Mouse (Mus musculus) liver, embryonic 15.5 days (tissue): ENCODE measurements around the gene Gltpd2. TPM values are rescaled to one million over a fixed set of nuclear protein-coding genes. Genes with fewer than 3 reads are reported as not detected.

Experiments
- ATAC-seq: fragments of 200-750 bp; cut with Nextera tagmentation; 2 replicates; pipeline ENCODE4 v1.8.0; 2017; ENCODE audit warnings: moderate number of reproducible peaks, mild to moderate bottlenecking, moderate library complexity; ENCODE audit not compliant: insufficient read depth
- H3K27ac ChIP-seq: fragments of 300-500 bp; sonication (generic); replicated peaks from 2 replicates; pipeline ENCODE4 v1.5.1; 2015; ENCODE audit warnings: mild to moderate bottlenecking, inconsistent platforms
- H3K27me3 ChIP-seq: fragments of 300-500 bp; sonication (generic); 2 replicates; pipeline ENCODE4 v1.6.1; 2015; ENCODE audit warnings: mild to moderate bottlenecking, inconsistent platforms
- H3K36me3 ChIP-seq: fragments of 300-500 bp; sonication (generic); replicated peaks from 2 replicates; pipeline ENCODE4 v1.6.1; 2015; ENCODE audit warnings: moderate library complexity, mild to moderate bottlenecking, inconsistent platforms
- H3K4me1 ChIP-seq: fragments of 300-500 bp; sonication (generic); replicated peaks from 2 replicates; pipeline ENCODE4 v1.6.1; 2015; ENCODE audit warnings: inconsistent platforms
- H3K4me2 ChIP-seq: fragments of 300-500 bp; sonication (generic); 2 replicates; pipeline ENCODE4 v1.6.1; 2015; ENCODE audit warnings: moderate library complexity, mild to moderate bottlenecking, inconsistent platforms
- H3K4me3 ChIP-seq: fragments of 300-500 bp; sonication (generic); replicated peaks from 2 replicates; pipeline ENCODE4 v1.5.1; 2015; ENCODE audit warnings: mild to moderate bottlenecking, inconsistent platforms
- H3K9ac ChIP-seq: fragments of 300-500 bp; sonication (generic); 2 replicates; pipeline ENCODE4 v1.6.1; 2015; ENCODE audit warnings: moderate library complexity, mild to moderate bottlenecking, inconsistent platforms
- H3K9me3 ChIP-seq: fragments of 300-500 bp; sonication (generic); replicated peaks from 2 replicates; pipeline ENCODE4 v1.6.1; 2016; ENCODE audit warnings: inconsistent platforms
- WGBS: fragments of 180-500 bp; shearing (Covaris S2); methylation state at CpG from one replicate; pipeline ENCODE4 v1.1.7; 2015; ENCODE audit warnings: mixed read lengths; ENCODE audit not compliant: insufficient replicate concordance; 5-methylcytosine and 5-hydroxymethylcytosine counted together
- polyA plus RNA-seq: library from polyadenylated mRNA; unstranded; fragments of >200 nt; fragmentation: Nextera tagmentation; extraction: Ambion mirVana; gene quantifications from 2 replicates; pipeline ENCODE4 v1.2.1, GENCODE M21; 2015

The Gltpd2 gene
- polyA plus RNA-seq, 1 experiment from 2014 or later, result 31.9 TPM

DNA sequence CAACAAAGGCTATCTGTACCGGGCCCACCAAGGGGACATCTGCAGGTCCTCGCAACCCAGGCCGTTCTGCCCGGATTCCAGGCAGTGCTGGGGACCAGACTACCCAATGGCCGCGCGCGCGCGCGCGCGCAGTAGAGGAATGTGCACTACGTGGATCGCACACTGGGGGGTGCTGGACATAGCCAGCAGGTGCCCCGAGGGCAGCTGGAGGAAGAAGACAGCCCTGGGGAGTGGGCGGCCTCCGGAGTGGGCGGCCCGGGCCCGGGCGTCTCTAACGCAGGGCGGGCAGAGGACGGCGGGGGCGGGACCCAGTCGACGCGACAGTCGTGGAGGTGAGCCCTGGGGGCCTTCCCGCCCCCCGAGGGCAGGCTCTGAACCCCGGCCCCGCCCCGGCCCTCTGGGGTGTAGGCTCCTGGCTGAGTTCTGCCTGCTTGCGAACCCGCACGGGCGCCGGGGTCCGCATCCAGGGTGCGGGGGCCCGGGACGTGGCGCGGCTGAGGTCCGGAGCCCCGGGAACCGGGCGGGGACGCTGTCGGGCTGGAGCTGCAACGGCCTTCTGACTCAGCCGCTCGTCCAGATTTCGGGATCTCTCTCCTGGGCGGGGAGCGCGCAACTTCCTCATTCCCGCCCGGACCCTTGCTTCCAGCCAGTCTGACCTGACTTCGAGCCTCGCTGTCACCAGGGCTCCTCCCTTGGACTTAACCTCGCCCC lies 21.0 kb downstream of the Gltpd2 start, which contains the start of gene Pld2:
Gene Pld2 (plus strand): TSS at position 188 of the 711 bp plus-strand sequence.
- H3K4me3 ChIP-seq, result peak within 1 kb of the TSS; percentile 59
- H3K27me3 ChIP-seq, result peaks cover 53% of the 10 kb centered on the region
- peak; percentile 94 for ATAC-seq
- H3K27ac ChIP-seq, result peak within 1 kb of the TSS; percentile 51
- peak within 1 kb of the TSS; percentile 71 for H3K4me2 ChIP-seq
- H3K4me1 ChIP-seq, result peaks cover 16% of the 10 kb centered on the region
- no peaks in the 10 kb centered on the region for H3K36me3 ChIP-seq
- under 1% methylated on average over 62 of the region's 65 CpGs for WGBS
- H3K9ac ChIP-seq, result no peak within 1 kb of the TSS
- no peaks in the 10 kb centered on the region for H3K9me3 ChIP-seq

- H3K4me2 ChIP-seq, result peak overlapping the region; percentile 71
- no peak for ATAC-seq
- H3K4me1 ChIP-seq, result peaks cover 16% of the 10 kb centered on the region
- H3K9ac ChIP-seq, result no peak overlapping the region
- 63% methylated on average over 7 of the region's 7 CpGs for WGBS
- H3K27me3 ChIP-seq, result peaks cover 53% of the 10 kb centered on the region
- H3K4me3 ChIP-seq, result peak overlapping the region; percentile 59
- H3K36me3 ChIP-seq, result no peaks in the 10 kb centered on the region
- no peaks in the 10 kb centered on the region for H3K9me3 ChIP-seq
- no peak overlapping the region for H3K27ac ChIP-seq
Measured at GRCm38 (mm10) chr11:70540928-70541327, 21.9 kb downstream of the Gltpd2 start.

- Histone ChIP-seq H3K4me3 (no peak overlapping the region), H3K9ac (no peak overlapping the region), H3K36me3 (no peaks in the 10 kb centered on the region), H3K9me3 (no peaks in the 10 kb centered on the region), H3K4me1 (peaks cover 16% of the 10 kb centered on the region), H3K27ac (no peak overlapping the region), H3K4me2 (no peak overlapping the region), H3K27me3 (peaks cover 53% of the 10 kb centered on the region)
- no peak for ATAC-seq
- WGBS, result 60% methylated on average over 5 of the region's 5 CpGs
Measured at GRCm38 (mm10) chr11:70541415-70541814, 22.4 kb downstream of the Gltpd2 start.

DNA sequence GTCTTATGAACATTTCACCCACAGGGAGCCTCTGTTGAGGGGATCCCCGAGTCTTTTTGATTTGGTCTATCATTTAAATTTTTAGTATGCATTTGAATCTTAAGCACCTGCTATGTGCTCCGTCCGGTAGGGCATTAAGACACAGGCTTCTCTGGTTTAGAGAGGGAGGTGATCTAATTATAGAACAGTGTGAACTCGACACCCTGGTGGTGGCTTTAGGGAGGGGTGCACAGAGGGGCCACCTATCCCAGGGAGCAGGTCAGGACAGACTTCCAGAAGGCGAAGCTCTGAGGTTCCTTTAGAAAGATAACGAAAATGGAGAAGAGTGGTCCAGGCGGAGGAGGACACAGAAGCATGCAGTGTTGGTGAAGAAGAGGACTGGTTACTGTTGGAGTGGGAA lies 25.5 kb downstream of the Gltpd2 start:
- peaks cover 41% of the 10 kb centered on the region for H3K27me3 ChIP-seq
- peaks cover 16% of the 10 kb centered on the region for H3K4me1 ChIP-seq

GRCm38 (mm10) chr11:70551526-70551925 lies 32.5 kb downstream of the Gltpd2 start:
- Histone ChIP-seq H3K36me3 (no peaks in the 10 kb centered on the region), H3K9me3 (no peaks in the 10 kb centered on the region), H3K4me2 (no peak overlapping the region), H3K27me3 (0 out of 2 replicates have a peak, but pooled peaks cover 6% of the 10 kb centered on the region), H3K9ac (no peak overlapping the region), H3K27ac (no peak overlapping the region), H3K4me1 (no peaks in the 10 kb centered on the region), H3K4me3 (no peak overlapping the region)
- 64% methylated on average over 8 of the region's 8 CpGs for WGBS
- no peak for ATAC-seq

More for the DNA sequence above, 25.5 kb downstream of the Gltpd2 start:
- H3K4me3 ChIP-seq, result no peak overlapping the region
- no peak overlapping the region for H3K4me2 ChIP-seq
- no peak overlapping the region for H3K27ac ChIP-seq
- no peaks in the 10 kb centered on the region for H3K36me3 ChIP-seq
- WGBS, result 43% methylated on average over 7 of the region's 7 CpGs
- H3K9me3 ChIP-seq, result no peaks in the 10 kb centered on the region
- H3K9ac ChIP-seq, result no peak overlapping the region
- no peak for ATAC-seq

GRCm38 (mm10) chr11:70553940-70554339 lies 34.9 kb downstream of the Gltpd2 start:
- Histone ChIP-seq H3K4me2 (no peak overlapping the region), H3K4me1 (no peaks in the 10 kb centered on the region), H3K27me3 (0 out of 2 replicates have a peak, but pooled peaks cover 6% of the 10 kb centered on the region), H3K27ac (no peak overlapping the region), H3K4me3 (no peak overlapping the region), H3K9ac (no peak overlapping the region), H3K36me3 (0 out of 2 replicates have a peak, but pooled peaks cover 4% of the 10 kb centered on the region), H3K9me3 (no peaks in the 10 kb centered on the region)
- 31% methylated on average over 7 of the region's 7 CpGs for WGBS
- no peak for ATAC-seq

GRCm38 (mm10) chr11:70557545-70557944 lies 38.5 kb downstream of the Gltpd2 start:
- no peak overlapping the region for H3K9ac ChIP-seq
- H3K4me2 ChIP-seq, result no peak overlapping the region
- H3K4me1 ChIP-seq, result peaks cover 15% of the 10 kb centered on the region
- H3K36me3 ChIP-seq, result 0 out of 2 replicates have a peak, but pooled peaks cover 4% of the 10 kb centered on the region
- ATAC-seq, result no peak
- 0 out of 2 replicates have a peak, but pooled peaks cover 6% of the 10 kb centered on the region for H3K27me3 ChIP-seq
- no peak overlapping the region for H3K27ac ChIP-seq
- H3K9me3 ChIP-seq, result no peaks in the 10 kb centered on the region
- no peak overlapping the region for H3K4me3 ChIP-seq
- 75% methylated on average over 9 of the region's 9 CpGs for WGBS

GRCm38 (mm10) chr11:70561937-70562286 lies 42.9 kb downstream of the Gltpd2 start:
- Histone ChIP-seq H3K4me3 (peak overlapping the region; percentile 89), H3K4me1 (peaks cover 56% of the 10 kb centered on the region), H3K9me3 (no peaks in the 10 kb centered on the region), H3K9ac (0 out of 2 replicates have a peak overlapping the region, but pooled peaks have one; percentile 79), H3K27me3 (no peaks in the 10 kb centered on the region), H3K36me3 (0 out of 2 replicates have a peak, but pooled peaks cover 9% of the 10 kb centered on the region), H3K4me2 (peak overlapping the region; percentile 99), H3K27ac (peak overlapping the region; percentile 75)
- no peak for ATAC-seq
- 3% methylated on average over 2 of the region's 2 CpGs for WGBS

GRCm38 (mm10) chr11:70562287-70562994 lies 43.4 kb downstream of the Gltpd2 start, which contains the start of gene Mink1:
Gene Mink1, plus strand, starts transcription at chr11:70562881.
- 0 out of 2 replicates have a peak, but pooled peaks cover 6% of the 10 kb centered on the region for H3K36me3 ChIP-seq
- peak within 1 kb of the TSS; percentile 99 for H3K4me2 ChIP-seq
- no peaks in the 10 kb centered on the region for H3K9me3 ChIP-seq
- H3K27ac ChIP-seq, result peak within 1 kb of the TSS; percentile 75
- 1% methylated on average over 55 of the region's 57 CpGs for WGBS
- peaks cover 57% of the 10 kb centered on the region for H3K4me1 ChIP-seq
- peak within 1 kb of the TSS; percentile 79 for H3K9ac ChIP-seq
- no peaks in the 10 kb centered on the region for H3K27me3 ChIP-seq
- peak within 1 kb of the TSS; percentile 89 for H3K4me3 ChIP-seq
- peak; percentile 86 for ATAC-seq

DNA sequence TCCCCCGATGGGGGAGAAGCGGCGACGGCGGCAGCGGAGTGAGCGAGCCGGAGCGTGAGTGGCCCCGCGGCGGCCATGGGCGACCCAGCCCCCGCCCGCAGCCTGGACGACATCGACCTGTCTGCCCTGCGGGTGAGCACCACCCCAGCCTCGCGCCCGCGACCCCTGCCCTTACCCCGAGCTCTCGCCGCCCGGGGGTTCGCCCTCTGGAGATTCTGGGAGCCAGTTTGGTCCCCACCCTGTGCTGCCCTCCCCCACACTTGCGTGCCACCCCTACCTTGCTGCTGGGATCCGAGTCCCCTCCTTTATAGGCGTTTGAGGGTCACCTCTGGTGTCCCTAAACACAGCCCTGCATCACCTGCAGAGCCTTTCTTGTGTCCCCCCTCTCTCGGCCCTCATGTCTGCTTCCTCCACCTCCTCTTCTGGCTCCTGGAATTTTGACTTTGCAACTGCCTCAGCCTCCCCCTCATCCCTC lies 44.0 kb downstream of the Gltpd2 start:
- H3K4me2 ChIP-seq, result peak overlapping the region; percentile 99
- WGBS, result 0% methylated on average over 14 of the region's 31 CpGs
- ATAC-seq, result peak; percentile 9; the same call in 1 of the 2 replicates
- peaks cover 57% of the 10 kb centered on the region for H3K4me1 ChIP-seq
- H3K9ac ChIP-seq, result peak overlapping the region; percentile 79
- H3K36me3 ChIP-seq, result 0 out of 2 replicates have a peak, but pooled peaks cover 6% of the 10 kb centered on the region
- no peaks in the 10 kb centered on the region for H3K9me3 ChIP-seq
- peak overlapping the region; percentile 89 for H3K4me3 ChIP-seq
- H3K27ac ChIP-seq, result peak overlapping the region; percentile 75
- no peaks in the 10 kb centered on the region for H3K27me3 ChIP-seq
